Mouse (Mus musculus) frontal cortex, postnatal 14 days (tissue): ENCODE data around the gene Tmcc3.
A peak's percentile ranks its signal among the peaks of the same experiment; 100 is the strongest.

Experiments
- DNase-seq, 2 experiments: peaks; one replicate each; pipeline ENCODE4 v3.0.0; 2022; ENCODE audit warnings: low spot score in 2 of 2

Tmcc3 gene

GRCm38 (mm10) chr10:94371293-94371692 lies 59.5 kb downstream of the Tmcc3 start:
- no peak for DNase-seq

DNA sequence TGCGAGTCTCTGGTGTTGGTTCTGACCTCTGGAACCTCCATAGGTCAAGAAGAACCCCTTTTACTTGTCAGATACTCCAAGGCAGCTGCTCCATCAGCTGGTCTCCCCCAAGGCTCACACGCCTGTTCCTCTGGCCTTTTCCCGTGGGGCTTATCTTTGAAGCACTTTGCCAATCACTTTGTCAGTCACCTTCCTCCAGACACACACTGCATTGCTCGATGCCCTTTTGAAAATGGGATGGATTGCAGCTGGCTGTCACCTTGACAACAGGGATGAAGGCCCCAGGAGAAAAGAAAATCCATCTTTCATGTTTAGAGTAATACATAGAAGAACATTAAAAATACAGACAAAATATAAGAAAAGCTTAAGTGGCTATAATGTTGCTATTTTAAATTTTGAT lies 65.2 kb downstream of the Tmcc3 start:
- no peak for DNase-seq

DNA sequence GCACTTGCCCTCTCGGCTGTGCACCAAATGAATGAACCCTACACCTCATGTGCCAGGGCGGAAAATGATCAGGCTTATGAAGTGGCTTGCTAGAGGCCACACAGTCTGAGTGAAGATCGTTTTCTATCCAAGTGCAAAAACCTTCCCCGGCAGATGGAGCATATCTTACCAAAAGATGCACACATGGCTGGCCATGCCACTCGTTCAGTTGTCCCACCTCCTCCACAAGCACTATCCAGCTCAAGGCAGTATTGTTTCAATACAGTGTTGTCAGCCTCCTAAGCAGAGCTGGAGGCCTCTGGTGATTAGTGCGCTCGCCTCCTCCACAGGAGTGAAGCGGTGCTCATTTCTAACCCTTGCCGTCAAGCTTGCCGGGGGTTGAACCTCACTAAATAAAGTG lies 66.1 kb downstream of the Tmcc3 start:
- DNase-seq = no peak

GRCm38 (mm10) chr10:94378383-94378782 lies 66.6 kb downstream of the Tmcc3 start:
- peak; percentile 72 to 87 for DNase-seq

- DNase-seq = no peak
Observed at GRCm38 (mm10) chr10:94380082-94380481, 68.3 kb downstream of the Tmcc3 start.

DNA sequence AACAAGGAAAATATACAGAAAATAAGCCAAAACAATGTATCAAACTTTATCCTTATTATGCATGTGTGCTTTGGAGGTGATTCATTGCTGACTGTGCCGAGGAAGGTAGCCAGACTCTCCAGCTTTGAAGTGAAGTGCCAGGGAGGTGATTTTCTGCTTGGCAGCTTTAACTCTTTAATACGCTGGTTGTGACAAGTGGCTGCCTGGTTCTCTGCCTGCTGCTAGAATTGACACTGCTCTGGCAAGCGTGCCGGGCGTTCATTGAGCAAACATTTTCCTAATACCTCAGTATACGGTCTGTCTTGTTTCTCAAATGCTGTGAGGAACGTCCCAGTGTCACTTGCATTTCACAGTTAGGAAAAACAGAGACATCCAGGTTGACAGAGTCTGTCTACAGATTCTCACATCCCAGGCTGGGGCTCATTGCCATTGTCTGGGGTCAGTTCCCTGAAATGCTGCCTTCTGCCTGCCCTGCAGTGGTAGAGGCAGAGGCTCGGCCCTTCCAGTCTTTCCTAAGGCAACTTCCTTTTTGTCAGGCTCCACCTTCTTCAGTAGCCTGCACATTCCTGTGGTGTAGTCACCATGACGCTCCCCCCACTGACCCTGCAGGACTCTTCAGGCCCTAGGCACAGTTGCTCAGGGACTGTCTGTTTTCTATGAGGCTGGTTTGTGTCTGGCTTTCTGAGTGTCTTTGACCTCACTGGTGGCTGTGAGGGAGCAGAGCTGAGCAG lies 69.1 kb downstream of the Tmcc3 start:
- no peak for DNase-seq

- no peak for DNase-seq
Observed at GRCm38 (mm10) chr10:94381393-94381740, 69.6 kb downstream of the Tmcc3 start.

GRCm38 (mm10) chr10:94382618-94383017 lies 70.9 kb downstream of the Tmcc3 start:
- DNase-seq = no peak

GRCm38 (mm10) chr10:94383565-94383964 lies 71.8 kb downstream of the Tmcc3 start:
- no peak for DNase-seq

DNA sequence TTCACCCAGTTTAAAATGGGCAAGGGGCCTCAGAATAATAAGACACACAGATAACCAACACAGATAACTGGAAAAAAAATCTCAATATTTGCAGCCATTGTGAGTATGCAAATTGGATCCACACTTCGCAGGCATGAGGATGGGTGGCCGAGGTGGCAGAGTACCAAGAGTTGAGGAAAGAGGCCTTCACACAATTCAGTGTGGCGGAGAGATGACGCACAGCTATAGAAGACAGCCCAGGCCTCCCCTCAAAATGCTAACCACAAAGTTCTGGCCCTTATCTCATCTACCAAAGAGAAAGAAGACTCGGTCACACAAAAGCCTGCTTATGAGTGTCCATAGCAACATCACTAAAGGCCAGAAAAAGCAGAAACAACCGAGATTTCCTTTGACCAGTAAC lies 77.5 kb downstream of the Tmcc3 start:
- no peak for DNase-seq

DNA sequence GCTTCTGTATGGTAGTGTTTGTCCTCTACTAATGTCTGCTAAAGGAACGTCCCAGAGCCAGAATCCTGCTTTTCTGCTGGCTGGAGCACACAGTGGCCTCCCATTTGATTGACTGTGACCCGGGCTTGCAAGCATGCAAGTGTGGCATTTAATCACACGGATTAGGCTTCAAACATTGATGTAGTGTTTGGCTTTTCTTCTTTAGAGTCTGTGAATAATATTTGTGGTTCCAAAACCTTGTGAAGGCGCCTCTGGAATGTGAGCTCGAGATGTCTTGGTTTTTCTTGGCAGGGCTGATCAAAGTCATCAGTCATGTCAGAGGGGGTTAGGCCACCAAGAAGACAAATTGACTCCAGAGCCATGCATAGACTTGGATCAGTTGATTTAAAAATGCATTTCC lies 79.3 kb downstream of the Tmcc3 start:
- no peak for DNase-seq

- DNase-seq = no peak
Observed at GRCm38 (mm10) chr10:94394286-94394685, 82.5 kb downstream of the Tmcc3 start.

- DNase-seq = no peak
Observed at GRCm38 (mm10) chr10:94397833-94398596, 86.3 kb downstream of the Tmcc3 start.

DNA sequence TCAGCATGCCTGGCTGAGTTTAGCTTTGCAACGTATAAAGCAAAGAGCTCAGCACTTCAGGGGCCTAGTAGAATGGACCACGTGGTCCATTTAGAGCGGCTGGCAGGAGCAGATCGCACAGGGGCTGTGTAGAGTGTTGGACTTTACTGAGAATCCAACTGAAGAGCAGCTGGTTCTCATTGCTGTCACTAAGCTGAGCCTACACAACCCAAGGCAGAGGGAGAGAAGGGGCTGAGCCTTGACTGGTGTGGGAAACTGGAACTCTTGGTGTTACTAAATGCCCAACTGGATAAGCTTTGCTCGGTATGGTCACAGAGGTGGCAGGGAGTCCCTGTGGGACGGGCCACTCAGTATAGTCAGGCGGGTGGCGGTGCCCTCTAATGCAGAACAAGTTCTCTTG lies 89.1 kb downstream of the Tmcc3 start:
- no peak for DNase-seq

DNA sequence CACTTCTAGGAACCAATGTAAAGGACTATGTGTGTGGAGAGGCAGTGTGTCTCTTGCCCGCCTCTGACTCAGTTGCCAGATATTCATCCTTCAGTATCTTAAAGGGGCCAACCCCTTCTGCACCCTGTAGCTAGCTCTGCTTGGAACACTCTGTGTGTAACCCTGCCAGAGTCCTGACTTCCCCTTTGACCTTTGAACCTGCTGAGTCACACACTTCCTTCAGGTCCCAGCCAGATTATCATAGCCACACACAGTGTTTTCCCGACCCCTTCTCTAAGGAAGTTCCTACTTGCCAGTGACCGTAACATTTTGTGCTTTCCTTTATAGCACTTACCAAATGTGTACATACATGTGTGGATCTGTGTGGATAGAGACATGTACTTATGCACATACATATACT lies 93.7 kb downstream of the Tmcc3 start:
- DNase-seq = no peak

DNA sequence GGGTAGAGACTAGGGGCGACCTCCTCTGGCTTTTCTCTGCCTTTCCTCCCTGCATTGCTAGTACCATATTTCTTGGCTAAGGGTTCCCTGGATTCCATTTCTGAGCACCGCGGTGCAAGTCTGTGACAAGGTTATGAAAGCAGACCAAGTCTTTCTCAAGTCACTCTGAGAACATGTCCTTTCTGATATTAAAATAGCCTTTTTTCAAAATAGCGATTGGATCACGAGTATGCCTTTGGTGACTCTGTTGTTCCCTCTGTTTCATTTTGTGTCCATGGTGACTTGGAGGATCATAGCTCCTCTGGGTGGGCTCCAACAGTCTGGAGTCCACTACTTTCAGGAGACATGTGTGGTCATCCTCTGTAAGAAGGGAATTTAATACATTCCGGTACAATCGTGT lies 95.1 kb downstream of the Tmcc3 start:
- no peak for DNase-seq

DNA sequence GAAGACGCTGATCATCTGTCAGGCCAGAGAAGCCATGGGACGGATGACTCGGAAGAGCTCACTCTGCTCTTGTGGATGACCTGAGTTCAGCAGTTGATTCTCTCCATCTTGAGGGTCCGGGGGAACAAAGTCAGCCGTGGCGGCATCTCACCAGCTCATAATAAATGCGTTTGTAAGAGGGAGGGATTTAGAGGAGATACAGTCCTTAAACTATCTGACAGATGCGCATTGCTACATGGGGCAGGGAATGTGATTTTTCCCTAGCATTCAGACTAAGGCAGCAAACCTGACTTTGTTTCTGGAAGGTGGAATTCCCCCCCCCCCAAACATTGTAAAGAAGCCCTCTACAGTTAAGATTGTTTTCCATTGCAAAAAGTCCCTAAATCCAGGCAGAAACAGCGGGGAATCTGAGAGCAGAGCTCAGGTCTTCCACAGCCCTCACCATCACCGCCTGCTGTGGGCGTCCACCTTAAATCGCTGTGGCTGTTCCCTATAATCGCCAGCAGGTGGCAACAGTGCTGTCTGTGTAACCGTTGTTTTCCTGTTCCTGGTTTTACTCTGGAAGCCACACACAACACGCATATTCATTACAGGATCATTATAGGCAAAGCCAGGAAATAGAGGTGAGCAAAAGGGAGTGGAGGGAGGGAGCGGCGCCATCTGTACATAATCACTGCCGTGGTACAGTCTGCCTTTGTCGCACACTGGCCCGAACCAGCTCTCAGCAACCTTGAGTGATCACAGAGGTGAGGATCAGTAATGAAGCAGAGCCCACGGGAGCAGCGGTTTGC lies 96.8 kb downstream of the Tmcc3 start:
- peak; percentile 73 to 78 for DNase-seq

DNA sequence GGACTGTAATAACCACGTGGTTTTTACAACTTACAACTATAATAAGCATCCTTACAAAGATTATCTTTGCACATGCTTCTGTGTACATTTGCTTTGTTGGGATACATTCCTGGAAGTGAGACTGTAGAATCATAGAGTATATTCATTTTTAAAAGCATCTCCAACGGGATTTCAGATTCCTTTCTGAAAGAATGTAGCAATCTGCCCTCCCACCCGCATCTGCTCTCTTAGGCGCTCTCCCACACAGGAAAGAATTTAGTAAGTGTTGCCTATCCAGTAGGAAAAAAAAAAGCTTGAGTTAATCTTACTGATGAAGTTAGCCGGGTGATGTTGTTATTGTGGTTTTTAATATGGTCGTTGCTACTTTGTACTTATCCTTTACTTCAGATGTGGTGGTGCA lies 97.9 kb downstream of the Tmcc3 start:
- no peak for DNase-seq

GRCm38 (mm10) chr10:94411594-94411993 lies 99.8 kb downstream of the Tmcc3 start:
- DNase-seq = no peak

GRCm38 (mm10) chr10:94413770-94414651 lies 102.3 kb downstream of the Tmcc3 start:
- DNase-seq = peak in 1 of 2 experiments; percentile 41

GRCm38 (mm10) chr10:94415950-94416844 lies 104.4 kb downstream of the Tmcc3 start:
- no peak for DNase-seq
